Mouse (Mus musculus): ENCODE results near the gene Otos. TPM values are rescaled to one million over a fixed set of nuclear protein-coding genes. Genes with fewer than 3 reads are reported as not detected.
A peak's percentile ranks its signal among the peaks of the same experiment; 100 is the strongest.

Gene Otos
- 0.50 TPM in 1 of 2 replicates, not detected in the other for polyA plus RNA-seq (2012; ENCODE audit: insufficient read depth, low replicate concordance)

- H3K27me3 ChIP-seq (replicated peaks), result peaks cover 74% of the 10 kb centered on the region
- no peaks in the 10 kb centered on the region for H3K36me3 ChIP-seq (replicated peaks; ENCODE audit: low read length)
- TF ChIP-seq FLI1 (IDR thresholded peaks at IDR 0.05; ENCODE audit: low read length), result no peak
- no peak for TF ChIP-seq GATA1 (IDR thresholded peaks at IDR 0.05; ENCODE audit: borderline replicate concordance, low read length)
- H3K4me1 ChIP-seq, result peaks cover 58% of the 10 kb centered on the region
- peak within 1 kb of the TSS; percentile 89 for H3K4me3 ChIP-seq (replicated peaks)
- H3K9me3 ChIP-seq, result no peaks in the 10 kb centered on the region
Observed at GRCm38 (mm10) chr1:92648673-92649072, at the start of gene Otos. Gene Otos (minus strand): TSS chr1:92648841.

GRCm38 (mm10) chr1:92696848-92697247 is 48.2 kb upstream of the Otos start:
- H3K36me3 ChIP-seq (replicated peaks; ENCODE audit: low read length), result no peaks in the 10 kb centered on the region
- H3K4me1 ChIP-seq, result peaks cover 5% of the 10 kb centered on the region; the same call in 1 of the 2 replicates
- H3K9me3 ChIP-seq, result no peaks in the 10 kb centered on the region
- no peak overlapping the region for H3K4me3 ChIP-seq (replicated peaks)
- TF ChIP-seq FLI1 (IDR thresholded peaks at IDR 0.05; ENCODE audit: low read length), result no peak
- peaks cover 47% of the 10 kb centered on the region for H3K27me3 ChIP-seq (replicated peaks)

GRCm38 (mm10) chr1:92695751-92696150 is 47.1 kb upstream of the Otos start:
- peaks cover 5% of the 10 kb centered on the region; the same call in 1 of the 2 replicates for H3K4me1 ChIP-seq
- H3K9me3 ChIP-seq, result no peaks in the 10 kb centered on the region
- H3K27me3 ChIP-seq (replicated peaks), result peaks cover 50% of the 10 kb centered on the region
- H3K4me3 ChIP-seq (replicated peaks), result no peak overlapping the region
- no peaks in the 10 kb centered on the region for H3K36me3 ChIP-seq (replicated peaks; ENCODE audit: low read length)
- no peak for TF ChIP-seq GATA1 (IDR thresholded peaks at IDR 0.05; ENCODE audit: borderline replicate concordance, low read length)
- no peak for TF ChIP-seq FLI1 (IDR thresholded peaks at IDR 0.05; ENCODE audit: low read length)

- no peak for TF ChIP-seq FLI1 (IDR thresholded peaks at IDR 0.05; ENCODE audit: low read length)
- no peak overlapping the region for H3K4me3 ChIP-seq (replicated peaks)
- no peaks in the 10 kb centered on the region for H3K9me3 ChIP-seq
- no peaks in the 10 kb centered on the region for H3K4me1 ChIP-seq
- H3K27me3 ChIP-seq (replicated peaks), result peaks cover 51% of the 10 kb centered on the region
- H3K36me3 ChIP-seq (replicated peaks; ENCODE audit: low read length), result no peaks in the 10 kb centered on the region
Observed at GRCm38 (mm10) chr1:92691166-92691844, 42.7 kb upstream of the Otos start.

GRCm38 (mm10) chr1:92686994-92687393 is 38.4 kb upstream of the Otos start:
- no peak overlapping the region for H3K4me3 ChIP-seq (replicated peaks)
- H3K4me1 ChIP-seq, result peaks cover 6% of the 10 kb centered on the region
- peaks cover 61% of the 10 kb centered on the region for H3K27me3 ChIP-seq (replicated peaks)
- no peak for TF ChIP-seq GATA1 (IDR thresholded peaks at IDR 0.05; ENCODE audit: borderline replicate concordance, low read length)
- no peak for TF ChIP-seq FLI1 (IDR thresholded peaks at IDR 0.05; ENCODE audit: low read length)
- no peaks in the 10 kb centered on the region for H3K9me3 ChIP-seq
- H3K36me3 ChIP-seq (replicated peaks; ENCODE audit: low read length), result no peaks in the 10 kb centered on the region

GRCm38 (mm10) chr1:92683151-92683550 is 34.5 kb upstream of the Otos start:
- H3K4me1 ChIP-seq, result peaks cover 9% of the 10 kb centered on the region
- H3K4me3 ChIP-seq (replicated peaks), result no peak overlapping the region
- peaks cover 72% of the 10 kb centered on the region for H3K27me3 ChIP-seq (replicated peaks)
- no peaks in the 10 kb centered on the region for H3K36me3 ChIP-seq (replicated peaks; ENCODE audit: low read length)
- no peaks in the 10 kb centered on the region for H3K9me3 ChIP-seq
- no peak for TF ChIP-seq GATA1 (IDR thresholded peaks at IDR 0.05; ENCODE audit: borderline replicate concordance, low read length)
- no peak for TF ChIP-seq FLI1 (IDR thresholded peaks at IDR 0.05; ENCODE audit: low read length)

- H3K36me3 ChIP-seq (replicated peaks; ENCODE audit: low read length), result no peaks in the 10 kb centered on the region
- TF ChIP-seq GATA1 (IDR thresholded peaks at IDR 0.05; ENCODE audit: borderline replicate concordance, low read length) (no peak), FLI1 (IDR thresholded peaks at IDR 0.05; ENCODE audit: low read length) (no peak)
- H3K27me3 ChIP-seq (replicated peaks), result peaks cover 68% of the 10 kb centered on the region
- peaks cover 27% of the 10 kb centered on the region for H3K4me1 ChIP-seq
- H3K9me3 ChIP-seq, result no peaks in the 10 kb centered on the region
- H3K4me3 ChIP-seq (replicated peaks), result no peak overlapping the region
Observed at GRCm38 (mm10) chr1:92680668-92681603, 32.3 kb upstream of the Otos start.

GRCm38 (mm10) chr1:92678757-92679156 is 30.1 kb upstream of the Otos start:
- no peak for TF ChIP-seq GATA1 (IDR thresholded peaks at IDR 0.05; ENCODE audit: borderline replicate concordance, low read length)
- TF ChIP-seq FLI1 (IDR thresholded peaks at IDR 0.05; ENCODE audit: low read length), result no peak
- Histone ChIP-seq H3K27me3 (replicated peaks) (peaks cover 88% of the 10 kb centered on the region), H3K36me3 (replicated peaks; ENCODE audit: low read length) (no peaks in the 10 kb centered on the region), H3K9me3 (no peaks in the 10 kb centered on the region), H3K4me1 (peaks cover 40% of the 10 kb centered on the region), H3K4me3 (replicated peaks) (no peak overlapping the region)

- Histone ChIP-seq H3K4me3 (replicated peaks) (no peak overlapping the region), H3K36me3 (replicated peaks; ENCODE audit: low read length) (no peaks in the 10 kb centered on the region), H3K9me3 (no peaks in the 10 kb centered on the region), H3K4me1 (peaks cover 34% of the 10 kb centered on the region), H3K27me3 (replicated peaks) (peaks cover 89% of the 10 kb centered on the region)
- no peak for TF ChIP-seq GATA1 (IDR thresholded peaks at IDR 0.05; ENCODE audit: borderline replicate concordance, low read length)
- no peak for TF ChIP-seq FLI1 (IDR thresholded peaks at IDR 0.05; ENCODE audit: low read length)
Observed at GRCm38 (mm10) chr1:92676676-92676975, 28.0 kb upstream of the Otos start.
